Mouse (Mus musculus) mesoderm, embryonic 11.5 days (tissue): ENCODE measurements at regions not wholly inside any gene's neighbourhood (a gene's known extent, or its start where the extent isn't known, plus 50 kb on each side); places are given as distances from the start of the nearest gene placed in this dataset.
A peak's percentile ranks its signal among the peaks of the same experiment; 100 is the strongest.

Experiments used
- DNase-seq: peaks from one replicate; pipeline ENCODE4 v3.0.0-alpha.2; 2012; ENCODE audit warnings: low read depth, low spot score

- no peak for DNase-seq
These were observed 199.1 kb downstream of the Sox11 start for GRCm38 (mm10) chr12:27143310-27143709.

- DNase-seq = peak; percentile 85
These were observed 202.1 kb downstream of the Sox11 start for GRCm38 (mm10) chr12:27140335-27140702.

- DNase-seq = peak; percentile 81
These were observed 202.6 kb downstream of the Sox11 start for GRCm38 (mm10) chr12:27139683-27140334.

- peak; percentile 64 for DNase-seq
These were observed 203.4 kb downstream of the Sox11 start for GRCm38 (mm10) chr12:27138663-27139633.

- DNase-seq = no peak
These were observed 206.3 kb downstream of the Sox11 start for GRCm38 (mm10) chr12:27135997-27136559.

- DNase-seq = no peak
These were observed 211.8 kb downstream of the Sox11 start for GRCm38 (mm10) chr12:27130544-27130943.

- no peak for DNase-seq
These were observed 215.2 kb downstream of the Sox11 start for GRCm38 (mm10) chr12:27127054-27127605.

- no peak for DNase-seq
These were observed 223.8 kb downstream of the Sox11 start for GRCm38 (mm10) chr12:27118581-27118980.

GRCm38 (mm10) chr12:27115392-27115791, 227.0 kb downstream of the Sox11 start:
- DNase-seq = no peak

GRCm38 (mm10) chr12:27104925-27105571, 237.3 kb downstream of the Sox11 start:
- DNase-seq = no peak

- DNase-seq = no peak
These were observed 239.4 kb downstream of the Sox11 start for GRCm38 (mm10) chr12:27102996-27103395.

GRCm38 (mm10) chr12:27089206-27089605, 253.2 kb downstream of the Sox11 start:
- DNase-seq = no peak

- DNase-seq = no peak
These were observed 256.5 kb downstream of the Sox11 start for GRCm38 (mm10) chr12:27085890-27086289.

GRCm38 (mm10) chr12:27083645-27084550, 258.5 kb downstream of the Sox11 start:
- DNase-seq = peak; percentile 61

- DNase-seq = peak; percentile 62
These were observed 259.3 kb downstream of the Sox11 start for GRCm38 (mm10) chr12:27083089-27083488.

- peak; percentile 93 for DNase-seq
These were observed 259.8 kb downstream of the Sox11 start for GRCm38 (mm10) chr12:27082624-27083023.

GRCm38 (mm10) chr12:27076107-27076738, 266.2 kb downstream of the Sox11 start:
- no peak for DNase-seq

GRCm38 (mm10) chr12:27065011-27065517, 277.3 kb downstream of the Sox11 start:
- peak; percentile 70 for DNase-seq

GRCm38 (mm10) chr12:27063518-27063917, 278.9 kb downstream of the Sox11 start:
- no peak for DNase-seq
